Mouse (Mus musculus) liver, postnatal 0 days (tissue): ENCODE results near the gene Smpdl3b. TPM values are rescaled to one million over a fixed set of nuclear protein-coding genes. Genes with fewer than 3 reads are reported as not detected.
"Not testable (repeated sequence)": the region's sequence is repeated elsewhere in the genome, so short reads cannot be mapped to it uniquely, and the experiment has no call there.

Source experiments
- ATAC-seq: fragments of 200-750 bp; cut with Nextera tagmentation; 2 replicates; pipeline ENCODE4 v1.8.0; 2017; ENCODE audit warnings: mild to moderate bottlenecking, moderate library complexity
- DNase-seq: peaks from one replicate; pipeline ENCODE4 v3.0.0-alpha.2; 2016
- H3K27ac ChIP-seq: fragments of 300-500 bp; sonication (generic); 2 replicates; pipeline ENCODE4 v1.5.1; 2014; ENCODE audit warnings: antibody characterized with exemption, moderate library complexity, mild to moderate bottlenecking, low read depth
- H3K27me3 ChIP-seq: fragments of 300-500 bp; sonication (generic); 2 replicates; pipeline ENCODE4 v1.6.1; 2014; ENCODE audit warnings: low read length, control low read depth, mixed read lengths; ENCODE audit not compliant: insufficient read depth
- H3K36me3 ChIP-seq: fragments of 300-500 bp; sonication (generic); replicated peaks from 2 replicates; pipeline ENCODE4 v1.6.1; 2014; ENCODE audit warnings: mild to moderate bottlenecking, control low read depth, low read length, moderate library complexity, mixed read lengths; ENCODE audit not compliant: insufficient read depth
- H3K4me1 ChIP-seq: fragments of 300-500 bp; sonication (generic); 2 replicates; pipeline ENCODE4 v1.6.1; 2014; ENCODE audit warnings: antibody characterized with exemption, mild to moderate bottlenecking, control low read depth; ENCODE audit not compliant: insufficient read depth
- H3K4me2 ChIP-seq: fragments of 300-500 bp; sonication (generic); 2 replicates; pipeline ENCODE4 v1.6.1; 2014; ENCODE audit warnings: low read depth, mild to moderate bottlenecking, low read length, moderate library complexity, mixed read lengths
- H3K4me3 ChIP-seq: fragments of 300-500 bp; sonication (generic); 2 replicates; pipeline ENCODE4 v1.5.1; 2014; ENCODE audit warnings: low read depth, low read length
- H3K9ac ChIP-seq: fragments of 300-500 bp; sonication (generic); replicated peaks from 2 replicates; pipeline ENCODE4 v1.6.1; 2014; ENCODE audit warnings: mild to moderate bottlenecking, moderate library complexity
- H3K9me3 ChIP-seq: fragments of 300-500 bp; sonication (generic); 2 replicates; pipeline ENCODE4 v1.6.1; 2016; ENCODE audit warnings: mild to moderate bottlenecking, control low read depth, low read length, mixed read lengths
- CTCF ChIP-seq: sonication (generic); IDR thresholded peaks from 2 replicates; pipeline ENCODE4 v1.5.1; 2016; ENCODE audit warnings: antibody characterized with exemption, low read depth
- EP300 ChIP-seq: IDR thresholded peaks from 2 replicates; pipeline ENCODE4 v1.6.1; 2016; ENCODE audit warnings: antibody characterized with exemption, low read depth, mild to moderate bottlenecking
- WGBS: fragments of 180-500 bp; shearing (Covaris S2); extraction: QIAGEN DNeasy Blood & Tissue Kit; methylation state at CpG from one replicate; pipeline ENCODE4 v1.1.7; 2014; ENCODE audit not compliant: insufficient replicate concordance; 5-methylcytosine and 5-hydroxymethylcytosine counted together
- polyA plus RNA-seq: library from polyadenylated mRNA; unstranded; fragments of >200 nt; fragmentation: Nextera tagmentation; extraction: Ambion mirVana; gene quantifications from 2 replicates; pipeline ENCODE4 v1.2.1, GENCODE M21; 2015

Gene Smpdl3b
- polyA plus RNA-seq, 1 experiment from 2014 or later = 0.34 TPM

- no peak for DNase-seq
- TF ChIP-seq EP300 (no peak), CTCF (no peak)
- Histone ChIP-seq H3K9ac (no peak overlapping the region), H3K36me3 (no peaks in the 10 kb centered on the region), H3K27ac (peak overlapping the region; percentile 87; the same call in 1 of the 2 replicates), H3K4me1 (peaks cover 25% of the 10 kb centered on the region), H3K27me3 (no peaks in the 10 kb centered on the region), H3K9me3 (no peaks in the 10 kb centered on the region), H3K4me3 (no peak overlapping the region), H3K4me2 (no peak overlapping the region)
- no peak for ATAC-seq
- WGBS = 75% methylated on average over 5 of the region's 5 CpGs
Observed at GRCm38 (mm10) chr4:132803212-132803611, 46.2 kb upstream of the Smpdl3b start.

- peak; percentile 39; the same call in 1 of the 2 replicates for ATAC-seq
- peak overlapping the region; percentile 65 for H3K9ac ChIP-seq
- peak overlapping the region; percentile 87 for H3K27ac ChIP-seq
- no peaks in the 10 kb centered on the region for H3K9me3 ChIP-seq
- peak; percentile 43 for DNase-seq
- WGBS = 25% methylated on average over 16 of the region's 16 CpGs
- H3K36me3 ChIP-seq = no peaks in the 10 kb centered on the region
- no peaks in the 10 kb centered on the region for H3K27me3 ChIP-seq
- peaks cover 23% of the 10 kb centered on the region for H3K4me1 ChIP-seq
- peak overlapping the region; percentile 69 for H3K4me2 ChIP-seq
- no peak for TF ChIP-seq CTCF
- peak overlapping the region; percentile 41 for H3K4me3 ChIP-seq
Observed at GRCm38 (mm10) chr4:132802171-132802637, 45.2 kb upstream of the Smpdl3b start.

- peak overlapping the region; percentile 65 for H3K9ac ChIP-seq
Observed at GRCm38 (mm10) chr4:132801176-132802077, 44.4 kb upstream of the Smpdl3b start.

GRCm38 (mm10) chr4:132799845-132800244 lies 42.8 kb upstream of the Smpdl3b start:
- no peak overlapping the region for H3K9ac ChIP-seq
- TF ChIP-seq CTCF (no peak), EP300 (no peak)
- ATAC-seq (no peak), DNase-seq (no peak)
- no peak overlapping the region for H3K4me3 ChIP-seq
- no peaks in the 10 kb centered on the region for H3K36me3 ChIP-seq
- no peak overlapping the region for H3K4me2 ChIP-seq
- H3K27ac ChIP-seq = no peak overlapping the region
- no peaks in the 10 kb centered on the region for H3K9me3 ChIP-seq
- WGBS = 80% methylated on average over 4 of the region's 4 CpGs
- peaks cover 24% of the 10 kb centered on the region; the same call in 1 of the 2 replicates for H3K4me1 ChIP-seq
- H3K27me3 ChIP-seq = peaks cover 9% of the 10 kb centered on the region; the same call in 1 of the 2 replicates

More at GRCm38 (mm10) chr4:132801176-132802077, 44.4 kb upstream of the Smpdl3b start:
- H3K4me1 ChIP-seq = peaks cover 26% of the 10 kb centered on the region
- no peak for DNase-seq
- TF ChIP-seq CTCF (no peak), EP300 (peak; percentile 79)
- H3K4me2 ChIP-seq = peak overlapping the region; percentile 69
- ATAC-seq = peak; percentile 69
- WGBS = 58% methylated on average over 18 of the region's 18 CpGs
- peak overlapping the region; percentile 41 for H3K4me3 ChIP-seq
- peak overlapping the region; percentile 87 for H3K27ac ChIP-seq
- H3K36me3 ChIP-seq = no peaks in the 10 kb centered on the region
- H3K9me3 ChIP-seq = no peaks in the 10 kb centered on the region
- no peaks in the 10 kb centered on the region for H3K27me3 ChIP-seq

GRCm38 (mm10) chr4:132798666-132799065 lies 41.6 kb upstream of the Smpdl3b start:
- not testable (repeated sequence) for ATAC-seq, H3K36me3 ChIP-seq, H3K27me3 ChIP-seq, H3K9me3 ChIP-seq, H3K9ac ChIP-seq, H3K27ac ChIP-seq, H3K4me2 ChIP-seq, H3K4me3 ChIP-seq, DNase-seq
- 83% methylated on average over 3 of the region's 3 CpGs for WGBS
- H3K4me1 ChIP-seq = peaks cover 26% of the 10 kb centered on the region; the same call in 1 of the 2 replicates

- Histone ChIP-seq H3K4me3 (no peak overlapping the region), H3K4me1 (peaks cover 26% of the 10 kb centered on the region; the same call in 1 of the 2 replicates), H3K4me2 (no peak overlapping the region), H3K9me3 (no peaks in the 10 kb centered on the region), H3K9ac (no peak overlapping the region), H3K36me3 (no peaks in the 10 kb centered on the region), H3K27me3 (peaks cover 9% of the 10 kb centered on the region; the same call in 1 of the 2 replicates), H3K27ac (0 out of 2 replicates have a peak overlapping the region, but pooled peaks have one; percentile 23)
- no peak for DNase-seq
- no peak for ATAC-seq
- 24% methylated on average over 4 of the region's 4 CpGs for WGBS
- TF ChIP-seq EP300 (no peak), CTCF (0 out of 2 replicates have a peak, but pooled peaks have one; percentile 8)
Observed at GRCm38 (mm10) chr4:132798028-132798427, 41.0 kb upstream of the Smpdl3b start.
